Mouse (Mus musculus): ENCODE measurements around the gene Ube2q2.
"Not testable (repeated sequence)": the region's sequence is repeated elsewhere in the genome, so short reads cannot be mapped to it uniquely, and the experiment has no call there.

The Ube2q2 gene

DNA sequence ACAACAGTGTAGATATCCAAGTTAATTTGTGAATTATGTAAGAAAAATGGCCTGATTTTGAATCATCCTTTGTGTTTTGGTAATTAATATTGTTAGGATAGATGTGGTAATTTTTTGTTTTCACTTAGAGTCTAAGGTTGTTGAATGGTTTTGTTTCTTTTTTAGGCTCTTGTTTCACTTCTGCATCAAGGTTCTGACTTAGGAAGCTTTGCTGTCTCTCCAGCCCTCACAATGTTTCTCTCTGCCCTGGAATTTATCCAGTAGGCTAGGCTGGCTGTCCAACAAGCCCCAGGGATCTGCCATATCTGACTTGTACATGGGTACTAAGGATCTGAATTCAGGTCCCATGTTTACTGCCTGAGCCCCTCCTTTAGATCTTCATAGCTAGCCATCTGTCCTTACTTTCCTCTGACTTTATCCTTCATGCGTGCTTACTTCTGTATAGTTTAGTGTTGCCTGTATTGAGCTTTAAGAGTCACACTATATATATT, 23.6 kb downstream of the Ube2q2 start:
- no peak for DNase-seq (ENCODE audit: low read depth, low spot score)

DNA sequence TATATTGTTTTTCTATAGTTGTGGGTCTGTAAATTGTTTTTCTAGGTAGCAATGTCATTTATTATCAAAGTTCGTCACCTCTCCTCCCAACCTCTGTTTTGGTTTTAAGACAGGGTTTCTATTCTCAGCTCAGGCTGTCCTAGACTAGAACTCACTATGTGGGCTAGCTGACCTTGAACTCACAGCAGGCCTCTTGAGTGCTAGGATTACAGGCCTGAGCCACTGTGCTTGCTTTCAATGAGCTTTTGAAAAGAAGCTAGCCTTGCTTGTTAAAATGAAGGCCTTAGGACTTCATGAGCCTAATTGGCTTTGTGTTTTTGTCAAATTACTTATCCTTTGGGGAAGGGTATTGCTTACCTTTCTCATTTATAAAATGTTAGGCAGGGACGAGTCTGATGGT, 25.6 kb downstream of the Ube2q2 start:
- no peak for DNase-seq (ENCODE audit: low read depth, low spot score)

DNA sequence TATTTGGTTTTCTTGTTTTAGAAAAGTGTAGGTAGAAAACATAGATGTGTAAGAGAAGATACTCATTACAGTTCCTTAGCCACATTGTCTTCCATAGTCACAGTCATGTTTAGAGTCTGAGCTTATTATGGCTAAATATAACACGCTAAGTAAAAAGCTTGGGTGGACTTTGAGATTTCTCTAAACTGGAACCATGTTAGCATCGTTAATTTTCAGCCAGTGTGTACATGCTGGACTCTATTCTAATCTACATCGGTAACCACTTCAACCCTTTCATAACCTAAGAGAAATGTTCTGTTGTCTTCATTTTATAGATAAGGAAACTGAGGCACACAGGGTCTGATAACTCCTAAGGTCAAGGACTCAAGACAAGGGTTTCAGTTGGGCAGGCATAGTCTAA, 47.2 kb downstream of the Ube2q2 start:
- no peak for DNase-seq (ENCODE audit: low read depth, low spot score)

DNA sequence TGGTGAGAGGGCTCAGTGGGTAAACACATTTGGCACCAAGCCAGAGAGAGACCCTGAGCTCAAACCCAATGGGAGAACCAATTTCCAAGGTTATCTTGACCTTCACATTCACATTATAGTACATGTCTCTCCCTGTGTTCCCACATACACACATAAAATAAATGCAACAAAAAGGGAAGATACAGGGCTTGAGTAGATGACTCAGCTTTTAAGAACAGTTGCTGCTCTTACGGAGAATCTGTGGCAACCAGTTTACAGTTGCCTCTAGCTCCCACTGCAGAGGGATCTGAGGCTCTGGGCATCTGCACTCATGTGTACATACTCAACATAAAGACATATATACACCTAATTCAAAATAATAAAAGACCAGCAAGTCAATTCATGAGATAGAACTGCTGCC, 49.6 kb downstream of the Ube2q2 start:
- DNase-seq (ENCODE audit: low read depth, low spot score), result no peak

DNA sequence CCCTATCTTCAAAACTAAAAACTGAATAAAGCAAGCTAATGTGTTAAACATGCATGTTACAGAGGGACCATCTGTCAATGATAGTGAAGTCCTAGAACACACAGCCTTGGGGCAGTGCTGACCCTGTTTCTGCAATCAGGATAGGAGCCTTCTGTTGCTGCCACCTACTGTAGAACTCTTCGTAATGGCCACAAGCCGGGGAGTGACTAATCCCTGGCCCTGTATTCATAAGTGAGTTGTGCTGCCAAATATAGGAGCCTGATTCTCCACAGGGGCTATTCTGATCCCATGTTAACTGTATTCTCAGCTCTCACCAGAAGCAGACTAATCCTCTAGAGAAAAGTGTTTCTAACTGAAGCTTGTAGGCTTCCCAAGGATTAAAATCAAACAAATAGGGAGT, 50.7 kb downstream of the Ube2q2 start:
- DNase-seq (ENCODE audit: low read depth, low spot score), result peak; percentile 19

DNA sequence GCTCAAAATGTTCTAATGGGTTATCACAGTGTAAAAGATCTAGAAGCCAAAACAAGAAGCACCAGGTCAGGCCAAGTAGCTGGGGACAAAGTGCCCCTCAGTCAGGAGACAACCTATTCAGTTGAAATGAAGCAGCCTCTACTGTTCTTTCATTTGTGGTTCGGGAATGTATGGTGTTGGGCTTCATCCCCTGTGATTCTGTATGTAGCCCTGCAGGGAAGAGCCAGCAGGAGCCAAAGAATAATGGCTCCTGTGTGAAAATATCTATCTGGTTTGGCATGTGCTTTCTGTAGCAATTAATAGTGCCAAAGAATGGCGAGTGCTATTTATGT, 59.8 kb downstream of the Ube2q2 start:
- no peak for DNase-seq (ENCODE audit: low read depth, low spot score)

DNA sequence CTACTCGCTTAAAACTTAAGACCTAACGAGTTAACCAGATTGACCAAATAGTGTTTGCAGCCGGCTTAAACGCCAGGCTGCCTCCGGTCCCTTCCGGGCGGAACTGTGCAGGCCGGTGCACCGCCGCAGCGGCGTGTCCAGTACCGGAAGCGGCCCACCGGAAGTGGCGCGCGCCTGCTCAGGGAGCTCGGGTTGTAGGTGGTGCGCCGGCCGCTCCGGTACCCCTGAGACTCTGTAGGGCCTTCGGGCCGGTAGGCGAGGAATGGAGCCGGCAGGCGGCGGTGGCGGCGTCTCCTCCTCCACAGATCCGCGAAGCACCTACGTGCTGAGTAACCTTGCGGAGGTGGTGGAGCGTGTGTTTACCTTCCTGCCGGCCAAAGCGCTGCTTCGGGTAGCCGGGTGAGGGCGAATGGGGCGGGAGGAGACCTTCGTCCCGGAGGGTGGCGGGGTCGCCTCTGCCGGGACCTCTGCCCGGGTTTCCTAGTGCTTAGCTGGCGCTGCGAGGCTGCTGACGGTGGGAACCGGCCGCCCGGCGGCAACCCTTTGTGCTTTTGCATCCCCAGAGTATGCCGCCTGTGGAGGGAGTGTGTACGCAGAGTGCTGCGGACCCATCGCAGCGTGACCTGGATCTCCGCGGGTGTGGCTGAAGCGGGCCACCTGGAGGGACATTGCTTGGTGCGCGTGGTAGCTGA, 60.3 kb downstream of the Ube2q2 start, which contains the start of gene Fbxo22:
Fbxo22 (plus strand) TSS at position 136 of the 692 bp plus-strand sequence.
- DNase-seq (ENCODE audit: low read depth, low spot score), result peak; percentile 78

DNA sequence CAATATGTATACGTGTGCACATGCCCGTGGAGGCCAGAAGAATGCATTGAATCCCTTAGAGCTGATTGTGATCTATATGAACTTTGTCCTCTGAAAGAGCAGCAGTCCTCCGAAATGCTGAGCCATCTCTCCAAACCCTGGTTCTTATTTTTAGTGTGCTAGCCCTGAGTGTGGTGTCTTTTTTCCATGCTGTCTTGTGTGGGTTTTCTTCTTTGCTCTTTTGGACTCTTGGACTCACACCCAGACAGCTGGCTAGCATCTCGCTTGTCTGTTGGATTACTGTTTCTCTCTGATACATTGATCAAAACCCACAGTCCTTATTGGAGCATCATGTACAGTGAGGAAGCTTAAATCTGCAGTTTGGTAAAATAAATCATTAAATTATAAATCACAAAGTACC, 63.0 kb downstream of the Ube2q2 start:
- no peak for DNase-seq (ENCODE audit: low read depth, low spot score)

DNA sequence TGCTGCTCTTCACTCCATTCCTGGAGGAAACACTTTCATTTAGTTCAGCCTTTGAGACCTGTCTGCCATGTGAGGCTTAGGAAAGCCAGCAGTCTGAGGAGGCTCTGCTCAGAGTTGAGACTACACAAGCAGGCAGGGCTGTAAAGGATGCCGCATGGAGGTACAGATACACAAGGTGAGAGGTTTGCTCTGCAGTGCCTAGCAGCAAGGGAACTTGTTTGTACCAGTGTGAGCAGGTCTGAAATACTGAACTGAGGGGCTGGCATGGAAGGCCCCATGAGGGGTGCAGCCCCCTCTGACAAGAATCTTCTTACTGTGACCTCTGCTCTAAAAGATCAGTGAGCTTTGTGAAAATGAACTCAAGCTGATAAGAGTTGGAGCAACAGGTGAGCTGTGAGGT, 64.7 kb downstream of the Ube2q2 start:
- no peak for DNase-seq (ENCODE audit: low read depth, low spot score)

DNA sequence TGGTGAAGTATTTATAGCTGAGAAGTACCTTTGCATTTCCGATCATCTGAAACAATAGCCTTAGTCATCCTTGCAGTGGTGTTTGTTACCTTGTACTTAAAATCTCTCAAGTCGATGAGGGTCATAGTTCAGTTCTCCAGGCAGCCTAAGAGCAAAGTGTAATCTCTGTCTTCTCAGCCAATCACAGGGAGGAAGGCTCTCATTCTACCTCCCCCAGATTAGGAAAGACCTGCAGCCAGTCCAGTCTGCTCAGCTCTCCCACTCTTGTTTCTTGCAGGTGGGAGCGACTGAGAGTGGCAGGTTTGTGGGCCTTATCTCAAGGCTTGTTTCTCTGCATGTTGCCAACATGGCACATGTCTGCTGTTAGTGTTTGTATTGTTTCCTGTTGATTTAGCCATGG, 66.4 kb downstream of the Ube2q2 start:
- DNase-seq (ENCODE audit: low read depth, low spot score), result no peak

DNA sequence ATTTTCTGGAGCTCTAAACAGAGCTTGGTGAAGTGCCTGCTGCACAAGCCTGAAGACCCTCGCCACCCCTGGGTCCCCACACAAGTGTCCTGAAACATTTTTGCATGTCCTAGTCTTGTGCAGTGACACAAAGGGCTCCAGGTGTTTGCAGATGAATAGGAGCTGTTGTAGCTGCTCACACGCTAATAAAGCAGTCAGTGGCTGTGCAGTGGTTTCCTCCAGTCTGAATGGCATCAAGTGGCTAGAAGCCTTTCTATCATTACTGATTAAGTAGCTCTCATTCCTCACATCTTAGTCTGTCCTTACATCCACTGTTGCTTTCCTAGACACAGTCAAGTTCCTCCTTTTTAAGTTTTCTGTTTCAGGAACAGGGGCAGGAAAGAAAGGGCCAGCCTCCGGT, 67.0 kb downstream of the Ube2q2 start:
- DNase-seq (ENCODE audit: low read depth, low spot score), result no peak

DNA sequence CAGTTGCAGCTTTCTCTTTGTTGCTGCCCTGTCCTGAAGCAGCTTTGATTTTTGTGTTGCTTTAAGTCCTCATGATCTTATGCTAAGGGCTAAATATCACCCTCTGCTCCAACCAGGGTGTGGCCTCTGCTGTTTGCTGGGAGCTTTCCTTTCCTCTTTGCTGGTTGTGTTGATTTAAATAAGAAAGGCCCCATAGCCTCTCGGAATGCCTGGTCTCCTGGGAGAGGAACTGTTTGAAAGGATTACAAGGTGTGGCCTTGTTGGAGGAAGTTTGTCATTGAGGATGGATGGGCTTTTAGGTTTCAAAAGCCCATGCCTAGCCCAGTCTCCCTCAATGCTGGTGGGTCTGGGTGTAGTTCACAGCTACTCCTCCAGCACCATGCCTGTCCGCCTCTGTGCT, 67.4 kb downstream of the Ube2q2 start:
- no peak for DNase-seq (ENCODE audit: low read depth, low spot score)

DNA sequence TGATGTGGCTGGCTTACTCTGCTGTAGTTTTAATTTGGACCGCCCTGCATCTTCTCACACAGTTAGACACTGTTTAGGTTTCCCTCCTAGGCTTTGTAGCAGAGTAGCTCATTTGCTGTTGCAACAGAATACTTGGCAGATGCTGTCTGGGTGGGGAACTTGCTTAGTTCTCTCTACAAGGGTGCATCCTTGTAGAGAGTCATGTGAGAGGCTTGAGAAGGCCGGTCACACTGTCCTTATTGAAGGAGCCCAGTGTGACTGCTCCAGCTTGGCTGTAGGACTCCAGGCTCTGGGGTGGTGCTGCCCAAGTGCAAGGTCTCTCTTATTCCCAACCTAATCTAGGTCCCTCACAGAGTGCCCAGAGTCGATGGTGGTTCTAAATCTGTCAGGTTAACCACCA, 68.7 kb downstream of the Ube2q2 start:
- DNase-seq (ENCODE audit: low read depth, low spot score), result no peak

DNA sequence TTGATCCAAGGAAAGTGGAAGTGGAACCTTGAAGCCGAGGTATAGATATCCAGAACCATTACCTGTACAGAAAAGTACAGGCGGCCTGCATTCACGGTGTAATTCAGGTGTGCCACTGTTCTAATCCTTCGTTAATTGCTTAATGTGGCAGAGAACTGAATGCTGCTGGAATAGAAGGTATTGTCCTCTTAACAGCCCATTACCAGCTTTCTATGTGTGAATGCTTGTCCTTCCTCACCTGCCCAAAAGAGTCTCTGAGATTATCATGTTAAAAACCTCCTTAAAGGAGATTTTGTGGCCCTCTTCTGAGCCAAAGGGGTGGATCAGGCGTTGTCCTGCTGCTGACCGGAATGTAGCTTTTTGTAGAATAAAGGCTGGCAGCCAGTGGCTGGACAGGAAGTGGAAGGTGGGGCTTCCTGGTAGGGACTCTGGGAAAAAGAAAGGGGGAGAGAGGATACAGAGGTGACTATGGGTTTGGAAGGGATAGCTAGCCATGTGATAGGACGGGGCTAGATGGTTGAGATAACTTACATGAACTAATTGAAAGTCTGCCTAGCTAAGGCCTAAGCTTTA, 76.6 kb downstream of the Ube2q2 start:
- DNase-seq (ENCODE audit: low read depth, low spot score), result no peak

DNA sequence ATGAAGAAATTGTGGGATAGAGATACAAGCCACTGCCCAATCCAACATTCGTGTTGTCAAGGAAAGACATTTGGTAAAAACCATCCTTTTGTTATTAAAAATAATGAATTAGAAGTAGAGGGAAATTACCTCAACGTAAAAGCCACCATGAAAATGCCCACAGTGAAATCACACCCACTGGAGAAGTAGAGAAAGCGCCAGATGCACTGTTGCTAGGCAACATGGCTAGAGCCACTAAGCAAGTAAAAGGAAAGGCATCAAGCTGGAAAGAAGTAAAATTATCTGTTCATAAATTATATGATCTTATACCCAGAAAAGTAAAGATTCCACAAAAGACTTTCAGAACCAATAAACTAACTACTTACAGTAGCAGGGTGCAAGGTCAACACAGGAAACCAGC, 77.6 kb downstream of the Ube2q2 start:
- DNase-seq (ENCODE audit: low read depth, low spot score), result no peak

DNA sequence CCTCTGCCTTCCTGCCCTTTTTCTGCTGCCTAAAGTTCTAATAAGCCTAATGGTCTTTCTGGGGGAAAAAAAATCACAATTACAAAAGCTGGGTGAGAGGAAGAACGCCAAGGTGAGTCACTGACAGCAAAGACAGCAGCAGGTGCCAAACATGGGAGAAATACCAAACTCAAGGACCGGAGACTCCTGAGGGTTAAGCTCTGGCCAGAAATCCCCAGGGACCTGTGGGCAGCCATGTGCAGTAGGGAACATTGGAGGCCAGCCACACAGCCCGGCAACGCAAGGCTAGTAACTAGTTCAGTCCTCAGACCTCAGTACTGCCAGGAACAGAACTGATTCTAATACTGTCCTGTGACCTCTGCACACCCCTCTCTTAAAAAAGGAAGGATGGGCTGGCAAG, 79.5 kb downstream of the Ube2q2 start:
- no peak for DNase-seq (ENCODE audit: low read depth, low spot score)

DNA sequence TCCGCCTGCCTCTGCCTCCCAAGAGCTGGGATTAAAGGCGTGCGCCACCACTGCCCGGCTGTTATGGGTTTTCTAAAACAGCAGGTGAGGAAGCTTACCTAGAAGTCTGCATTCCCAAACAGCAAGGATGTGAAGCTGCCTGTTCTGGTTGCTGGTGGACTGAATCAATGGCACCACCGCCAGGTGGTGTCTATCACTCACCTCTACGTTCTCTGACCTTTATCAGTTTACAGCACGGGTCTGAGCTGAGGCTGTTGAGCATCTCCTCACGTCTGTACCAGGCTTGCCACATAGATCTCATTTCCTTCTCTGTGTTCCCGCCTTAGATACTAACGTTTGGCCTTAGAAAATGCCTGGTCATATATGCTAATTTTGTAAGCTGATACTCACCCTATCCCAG, 80.4 kb downstream of the Ube2q2 start:
- DNase-seq (ENCODE audit: low read depth, low spot score), result no peak

DNA sequence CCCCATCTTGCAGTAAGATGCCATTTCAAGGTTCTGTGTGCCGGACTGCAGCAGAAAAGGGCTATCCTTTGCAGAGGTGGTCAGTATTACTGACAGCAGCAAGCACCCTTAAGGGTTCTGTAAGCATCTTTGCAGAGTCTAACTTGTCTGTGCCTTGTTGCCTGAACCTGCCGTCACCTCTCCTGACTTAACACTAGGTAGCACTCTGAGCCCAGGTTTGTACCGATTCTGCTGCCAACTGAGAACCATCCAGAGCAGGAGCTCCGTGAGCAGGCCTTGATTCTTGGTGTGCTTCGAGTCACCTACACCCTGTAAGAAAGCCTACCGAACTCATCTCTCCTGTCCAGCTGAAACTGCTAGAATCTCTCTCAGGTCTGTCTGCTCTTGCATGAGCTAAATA, 82.9 kb downstream of the Ube2q2 start:
- DNase-seq (ENCODE audit: low read depth, low spot score), result no peak

DNA sequence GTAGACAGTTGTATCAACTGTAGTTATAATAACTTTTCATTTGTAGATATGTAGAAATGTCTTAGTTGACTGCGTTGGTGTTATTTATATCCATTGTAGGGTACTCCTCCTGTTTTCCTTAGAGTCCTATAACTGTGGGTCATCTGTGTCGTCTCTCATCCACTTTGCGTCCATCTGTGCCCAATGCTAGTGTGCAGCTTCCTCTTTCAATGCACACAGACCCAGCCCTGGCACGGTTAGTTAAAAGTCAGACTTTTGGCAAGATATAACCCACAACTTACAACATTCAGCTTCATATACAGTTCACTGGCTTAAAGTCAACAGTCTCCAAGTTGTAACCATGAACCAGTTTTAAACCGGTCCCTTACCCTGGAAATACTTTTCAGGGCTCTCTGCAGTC, 83.5 kb downstream of the Ube2q2 start:
- no peak for DNase-seq (ENCODE audit: low read depth, low spot score)

DNA sequence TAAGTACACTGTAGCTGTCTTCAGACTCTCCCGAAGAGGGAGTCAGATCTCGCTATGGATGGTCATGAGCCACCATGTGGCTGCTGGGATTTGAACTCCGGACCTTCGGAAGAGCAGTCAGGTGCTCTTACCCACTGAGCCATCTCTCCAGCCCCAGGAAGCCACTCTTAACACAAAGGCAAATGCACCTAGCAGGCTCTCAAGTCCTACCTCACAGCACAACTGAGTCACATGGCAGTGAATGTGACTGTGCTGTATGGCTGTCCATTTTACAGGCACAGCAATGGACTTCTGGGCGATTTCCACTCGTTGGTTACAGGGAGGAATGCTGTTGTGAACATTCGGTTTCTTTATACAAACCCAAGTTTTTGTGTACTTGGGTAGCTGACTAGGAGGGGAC, 83.9 kb downstream of the Ube2q2 start:
- DNase-seq (ENCODE audit: low read depth, low spot score), result no peak

DNA sequence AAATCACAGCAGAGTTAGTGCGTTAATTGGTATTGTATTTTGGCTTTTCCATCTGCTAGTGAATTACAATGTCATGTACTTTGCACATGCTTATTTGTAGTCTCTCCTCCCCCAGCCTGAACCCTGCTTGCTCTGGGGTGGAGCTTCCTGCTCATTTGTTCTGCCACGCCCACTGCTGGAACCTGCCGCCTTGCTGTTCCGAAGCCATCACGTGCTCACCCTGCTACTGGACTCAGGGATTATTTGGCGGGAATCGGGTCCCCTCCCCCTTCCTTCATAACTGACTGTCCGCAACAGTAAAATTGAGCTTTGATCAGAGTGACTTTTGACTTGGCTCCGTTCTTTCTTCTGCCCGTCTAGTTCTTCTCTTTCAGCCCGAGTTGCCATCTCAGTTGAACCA, 84.4 kb downstream of the Ube2q2 start:
- DNase-seq (ENCODE audit: low read depth, low spot score), result not testable (repeated sequence)

DNA sequence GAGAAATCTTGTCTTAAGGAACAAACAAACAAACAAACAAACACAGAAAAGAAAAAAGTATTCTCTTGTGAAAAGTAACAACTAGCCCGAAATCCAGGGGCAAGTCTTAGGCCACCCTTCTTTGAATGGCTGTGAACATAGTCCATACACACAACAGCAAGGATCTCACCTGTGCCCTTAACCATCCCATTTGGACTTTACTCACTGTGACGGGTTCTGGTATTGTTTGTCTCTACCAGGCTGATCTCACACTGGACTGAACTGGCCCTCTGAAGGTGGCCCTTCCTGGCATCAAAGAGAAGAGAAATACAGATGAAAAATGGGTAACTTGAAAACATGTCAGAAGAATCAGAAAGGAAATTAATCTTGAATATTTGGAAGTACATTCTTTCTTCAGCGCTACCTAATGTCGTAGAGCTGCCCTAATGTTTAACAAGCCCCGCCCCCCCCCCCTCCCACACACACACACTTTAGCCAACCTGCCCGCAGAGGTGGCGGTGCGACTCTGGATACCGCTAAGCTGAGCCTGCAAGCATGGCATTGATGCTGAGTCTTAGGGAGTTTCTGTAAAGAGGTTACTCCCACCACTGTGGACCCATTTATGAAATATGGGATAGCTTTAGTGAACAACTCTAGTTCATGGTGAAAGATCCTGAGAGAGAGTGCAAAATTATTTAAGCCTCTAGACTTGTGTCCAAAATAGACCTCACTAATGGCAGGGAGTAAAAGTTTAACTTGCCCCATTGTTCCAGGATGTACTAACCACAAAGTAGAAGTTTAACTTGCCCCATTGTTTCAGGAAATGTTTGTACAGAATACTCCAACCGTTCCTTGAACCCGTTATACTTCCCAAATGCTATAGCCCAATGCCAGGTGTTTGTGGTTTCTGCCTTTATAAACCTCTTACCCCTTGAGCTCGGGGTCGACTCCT, 87.8 kb downstream of the Ube2q2 start:
- DNase-seq (ENCODE audit: low read depth, low spot score), result no peak

DNA sequence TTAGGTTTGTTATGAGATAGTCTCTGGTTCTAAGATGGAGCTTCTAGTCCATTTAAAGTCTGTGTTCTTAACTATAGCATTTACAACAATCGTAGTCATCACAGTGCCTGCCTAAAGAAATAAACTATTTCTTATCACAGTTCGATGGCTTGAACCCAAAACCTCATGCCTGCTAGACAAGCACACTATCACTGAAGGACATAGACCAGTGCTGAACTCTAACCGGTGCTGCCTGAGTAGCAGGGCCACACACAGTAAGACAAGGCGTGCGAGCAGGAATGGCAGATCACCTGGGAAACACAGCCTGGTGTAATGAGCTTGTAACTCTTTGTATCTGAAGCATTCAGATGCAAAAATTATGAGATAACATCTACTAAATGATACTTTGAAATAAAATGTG, 92.2 kb downstream of the Ube2q2 start:
- DNase-seq (ENCODE audit: low read depth, low spot score), result no peak

All from skeletal muscle tissue, adult 2 months (tissue).